Mouse (Mus musculus) frontal cortex, postnatal 25 days (tissue): ENCODE results near the gene Taar3.

Experiments used
- DNase-seq, 2 experiments: peaks; one replicate each; pipeline ENCODE4 v3.0.0; 2022; ENCODE audit warnings: low spot score in 2 of 2

Taar3 gene

DNA sequence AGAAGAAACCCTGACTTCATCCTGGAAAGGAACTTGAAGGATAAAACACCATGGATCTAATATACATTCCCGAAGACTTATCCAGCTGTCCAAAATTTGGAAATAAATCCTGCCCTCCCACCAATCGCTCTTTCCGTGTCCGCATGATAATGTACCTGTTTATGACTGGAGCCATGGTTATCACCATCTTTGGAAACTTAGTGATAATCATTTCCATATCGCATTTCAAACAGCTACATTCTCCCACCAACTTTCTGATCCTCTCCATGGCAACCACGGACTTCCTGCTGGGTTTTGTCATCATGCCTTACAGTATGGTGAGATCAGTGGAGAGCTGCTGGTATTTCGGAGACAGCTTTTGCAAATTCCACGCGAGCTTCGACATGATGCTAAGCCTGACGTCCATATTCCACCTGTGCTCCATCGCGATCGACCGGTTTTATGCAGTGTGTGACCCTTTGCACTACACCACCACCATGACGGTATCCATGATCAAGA lies at the start of gene Taar3:
Taar3 (plus strand) TSS at position 51 of the 498 bp plus-strand sequence.
- no peak for DNase-seq

- DNase-seq = no peak
These were observed 48.2 kb upstream of the Taar3 start for GRCm38 (mm10) chr10:23901119-23901518.

DNA sequence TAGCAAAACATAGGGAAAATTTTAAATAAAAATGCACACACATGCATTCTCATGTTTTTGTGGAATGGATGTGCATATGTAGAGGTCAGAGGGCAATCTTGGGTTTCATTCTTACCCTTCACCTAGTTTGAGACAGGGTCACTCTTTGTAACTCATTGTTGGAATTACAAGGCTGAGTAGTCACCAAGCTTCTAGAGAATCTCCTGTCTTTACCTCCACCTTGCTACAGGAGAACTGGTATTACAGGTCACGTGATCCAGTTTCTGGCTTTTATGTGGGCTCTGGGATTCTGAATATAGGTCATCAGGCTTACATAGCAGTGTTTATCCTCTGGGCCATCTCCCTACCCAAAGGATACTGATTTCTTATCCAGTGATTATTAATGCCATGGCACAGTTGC lies 43.7 kb upstream of the Taar3 start:
- no peak for DNase-seq

DNA sequence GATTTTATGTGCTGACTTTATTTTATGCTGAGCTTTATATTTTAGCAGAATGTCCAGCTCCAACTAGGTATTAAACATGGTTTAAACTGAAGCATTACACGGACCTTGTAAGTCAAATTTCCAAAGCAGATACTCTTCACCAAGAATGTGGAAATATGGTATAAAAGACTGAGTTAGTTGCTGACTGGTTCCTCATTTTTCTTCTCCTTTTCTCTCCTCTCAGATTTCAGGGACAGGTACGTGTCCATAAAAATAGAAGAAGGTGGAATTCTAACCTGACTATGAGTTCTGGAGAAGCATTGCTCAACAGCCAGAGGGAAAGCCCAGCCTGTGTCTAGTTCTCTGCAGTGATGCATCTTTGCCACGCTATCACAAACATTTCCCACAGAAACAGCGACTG lies 29.3 kb upstream of the Taar3 start, which contains the start of gene Taar1:
Taar1 (plus strand) TSS at position 301 of the 400 bp plus-strand sequence.
- DNase-seq = no peak

GRCm38 (mm10) chr10:23922468-23922867 lies 26.9 kb upstream of the Taar3 start:
- DNase-seq = no peak

DNA sequence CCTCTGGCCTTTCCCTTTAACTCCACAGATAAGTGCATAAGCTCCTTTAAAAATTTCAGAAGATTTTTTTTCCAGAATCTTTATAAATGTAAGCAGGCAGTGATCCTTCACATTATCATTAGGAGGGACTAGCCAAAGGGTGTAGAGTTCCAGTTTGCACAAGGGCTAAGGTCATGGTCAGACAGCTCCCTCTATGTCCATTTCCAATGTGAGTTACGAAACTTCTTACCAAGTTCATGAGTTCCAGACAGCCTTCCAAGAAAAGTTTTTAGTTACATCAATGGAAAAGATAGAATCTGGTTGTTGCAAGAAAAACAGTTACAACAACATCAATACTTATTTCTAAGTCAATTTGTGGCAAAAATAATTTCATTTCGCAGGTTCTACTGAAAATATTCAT lies 25.4 kb upstream of the Taar3 start:
- no peak for DNase-seq

DNA sequence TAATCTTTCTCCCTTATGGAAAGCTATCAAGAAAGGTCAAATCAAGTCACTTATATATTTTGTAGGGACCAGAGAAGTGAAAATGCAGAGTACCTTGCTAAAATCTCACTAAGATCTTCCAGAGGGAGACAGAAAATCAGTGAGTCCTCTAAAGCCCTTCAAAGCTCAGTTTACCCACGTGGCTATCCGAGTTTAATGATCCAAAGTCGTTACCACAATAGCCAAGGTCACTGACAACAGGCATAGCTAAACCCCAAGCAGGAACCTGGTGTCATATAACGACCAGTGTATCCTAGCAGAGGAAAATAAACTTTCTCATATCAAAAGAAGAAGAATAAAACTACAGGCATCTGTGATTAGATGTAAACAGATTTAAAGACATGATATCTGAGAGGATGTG lies 11.7 kb upstream of the Taar3 start:
- no peak for DNase-seq

DNA sequence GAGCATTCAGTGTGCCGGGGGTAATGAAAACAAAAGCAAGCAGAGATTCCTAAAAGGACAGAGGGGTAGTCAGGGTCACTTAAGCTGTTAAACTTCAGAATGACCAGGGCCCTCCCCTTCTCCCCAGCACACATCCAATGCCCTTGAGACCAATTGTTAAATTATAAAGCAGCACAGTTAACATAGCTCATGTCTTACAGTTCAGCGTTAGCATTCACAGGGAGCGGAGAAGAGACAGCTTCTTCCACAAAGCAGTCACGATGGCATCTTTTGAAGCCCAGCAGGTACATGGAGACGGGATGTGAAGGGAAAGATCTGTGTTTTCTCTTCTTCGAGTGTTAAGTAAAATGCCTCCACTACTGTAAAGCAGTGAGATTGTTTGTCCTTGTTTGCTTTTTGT lies 11.0 kb upstream of the Taar3 start, which contains the start of gene Taar2:
Taar2 (plus strand) TSS at position 261 of the 400 bp plus-strand sequence.
- no peak for DNase-seq

- DNase-seq = no peak
These were observed 6.9 kb upstream of the Taar3 start for GRCm38 (mm10) chr10:23942465-23942864.

DNA sequence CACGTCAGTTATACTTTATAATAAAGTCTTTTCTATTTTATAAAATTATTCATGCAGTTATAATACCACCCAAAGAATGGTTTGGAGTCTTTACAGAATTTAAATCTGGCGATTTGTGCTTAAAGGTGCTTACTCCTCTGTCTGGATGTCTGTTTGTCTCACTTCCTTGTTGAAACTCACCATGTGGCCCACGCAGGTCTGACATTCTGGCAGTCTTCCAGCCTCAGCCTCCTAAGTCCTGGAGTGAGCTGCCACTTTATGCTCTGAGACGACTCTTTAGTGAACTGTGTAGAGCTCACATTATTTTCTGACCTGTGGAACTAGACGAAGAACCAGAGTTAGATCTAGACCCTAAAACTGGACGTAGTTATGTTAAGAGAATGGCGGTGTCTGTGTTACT lies 1.3 kb upstream of the Taar3 start:
- DNase-seq = no peak

DNA sequence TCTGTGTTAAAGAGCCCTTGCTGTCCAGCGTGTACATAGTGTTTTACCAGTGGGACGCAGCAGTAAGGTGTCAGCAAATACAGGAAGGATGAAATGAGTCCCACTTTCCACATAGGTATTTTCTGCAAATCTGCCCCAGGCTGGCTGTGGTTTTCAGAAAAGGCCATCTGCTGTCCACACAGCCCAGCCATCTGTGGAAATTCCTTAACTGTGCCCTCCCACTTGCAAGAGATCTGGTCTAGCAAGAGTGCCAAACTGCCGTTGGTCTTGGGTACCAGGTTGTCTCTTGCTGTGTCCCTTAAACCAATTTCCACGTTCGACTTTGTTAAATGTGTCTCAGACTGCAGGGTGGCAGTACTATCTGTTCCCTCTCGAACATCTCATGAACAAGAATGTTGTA lies 2.4 kb downstream of the Taar3 start:
- no peak for DNase-seq

- DNase-seq = no peak
These were observed 9.7 kb downstream of the Taar3 start for GRCm38 (mm10) chr10:23959071-23959470.

DNA sequence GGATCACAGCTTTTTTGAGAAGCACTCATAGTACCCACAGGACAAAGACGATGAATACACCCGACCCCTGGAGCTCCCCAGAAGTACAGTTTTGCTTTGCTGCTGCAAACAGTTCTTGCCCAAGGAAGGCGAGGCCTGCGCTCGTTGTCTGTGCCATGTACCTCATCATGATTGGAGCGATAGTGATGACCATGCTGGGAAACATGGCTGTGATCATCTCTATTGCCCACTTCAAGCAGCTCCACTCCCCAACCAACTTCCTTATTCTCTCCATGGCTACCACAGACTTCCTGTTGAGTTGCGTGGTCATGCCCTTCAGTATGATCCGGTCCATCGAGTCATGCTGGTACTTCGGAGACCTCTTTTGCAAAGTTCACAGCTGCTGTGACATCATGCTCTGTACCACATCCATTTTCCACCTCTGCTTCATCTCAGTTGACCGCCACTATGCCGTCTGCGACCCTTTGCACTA lies 11.1 kb downstream of the Taar3 start, which contains the start of gene Taar4:
Taar4 (plus strand) TSS at position 51 of the 472 bp plus-strand sequence.
- DNase-seq = no peak

DNA sequence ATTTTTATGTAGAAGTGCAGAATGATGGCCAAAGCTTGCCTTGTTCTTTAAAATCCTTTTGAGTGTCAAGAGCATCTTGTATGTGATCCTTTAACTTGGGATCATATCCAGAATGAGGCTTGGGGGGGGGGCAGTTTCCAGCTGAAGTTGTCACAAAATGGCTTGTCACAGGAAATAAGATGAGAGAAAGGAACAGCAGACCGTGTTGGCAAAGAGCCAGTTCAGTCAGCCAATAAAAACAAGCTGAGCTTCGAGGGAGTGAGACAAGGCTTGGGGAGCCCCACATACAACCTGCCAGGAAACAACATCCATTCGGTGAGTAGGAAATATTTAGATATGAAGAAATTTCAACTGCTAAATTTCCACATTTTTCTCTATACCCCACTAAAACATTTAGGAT lies 14.1 kb downstream of the Taar3 start:
- no peak for DNase-seq

GRCm38 (mm10) chr10:23964921-23965610 lies 15.7 kb downstream of the Taar3 start:
- DNase-seq = no peak

- no peak for DNase-seq
These were observed 21.4 kb downstream of the Taar3 start, which contains the start of gene Taar5 for GRCm38 (mm10) chr10:23970656-23971165. Gene Taar5 (plus strand): TSS chr10:23970706.

- no peak for DNase-seq
These were observed 21.9 kb downstream of the Taar3 start for GRCm38 (mm10) chr10:23971256-23971655.

DNA sequence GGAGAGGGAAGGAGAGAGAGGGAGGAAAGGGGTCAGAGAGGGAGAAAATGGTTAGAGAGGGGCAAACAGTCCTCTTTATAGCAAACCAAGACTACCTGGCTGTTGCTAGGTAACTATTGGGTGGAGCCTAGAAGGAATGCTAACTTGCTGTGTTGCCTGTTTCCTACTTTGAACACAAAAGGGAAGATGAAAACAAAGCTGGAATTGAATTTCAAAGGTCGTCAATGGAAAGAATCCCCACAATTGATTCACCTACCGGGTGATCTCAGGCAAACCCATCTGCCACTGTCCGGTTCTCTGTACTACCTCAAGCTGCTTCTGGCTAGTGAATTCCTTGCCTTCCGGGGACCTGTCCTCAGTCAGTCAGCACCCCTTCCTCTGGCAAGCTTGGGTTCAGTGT lies 28.6 kb downstream of the Taar3 start:
- DNase-seq = no peak

- peak; percentile 40 to 53 for DNase-seq
These were observed 29.7 kb downstream of the Taar3 start for GRCm38 (mm10) chr10:23978901-23979705.

DNA sequence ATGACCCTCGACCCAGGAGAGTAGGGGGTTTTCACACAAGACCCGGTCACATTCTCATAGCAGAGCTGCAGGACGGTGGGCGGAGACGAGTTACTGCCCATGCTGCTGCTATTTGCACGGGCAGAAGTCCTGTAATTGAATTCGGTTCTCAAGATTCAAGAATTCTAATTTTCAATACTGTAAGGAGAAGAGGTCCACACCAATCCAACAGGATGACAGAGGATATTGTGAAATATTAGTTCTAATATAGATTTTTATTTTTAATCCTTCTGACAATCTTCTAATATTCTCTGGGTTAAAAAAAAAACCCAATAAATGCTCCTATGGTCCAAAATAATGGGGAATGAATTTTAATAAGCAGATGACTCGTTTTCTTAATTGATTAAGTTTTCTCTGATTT lies 36.2 kb downstream of the Taar3 start, which contains the start of gene Taar6:
Taar6 (minus strand) TSS at position 101 of the 400 bp plus-strand sequence.
- DNase-seq = no peak

- DNase-seq = no peak
These were observed 37.1 kb downstream of the Taar3 start for GRCm38 (mm10) chr10:23986419-23986818.

DNA sequence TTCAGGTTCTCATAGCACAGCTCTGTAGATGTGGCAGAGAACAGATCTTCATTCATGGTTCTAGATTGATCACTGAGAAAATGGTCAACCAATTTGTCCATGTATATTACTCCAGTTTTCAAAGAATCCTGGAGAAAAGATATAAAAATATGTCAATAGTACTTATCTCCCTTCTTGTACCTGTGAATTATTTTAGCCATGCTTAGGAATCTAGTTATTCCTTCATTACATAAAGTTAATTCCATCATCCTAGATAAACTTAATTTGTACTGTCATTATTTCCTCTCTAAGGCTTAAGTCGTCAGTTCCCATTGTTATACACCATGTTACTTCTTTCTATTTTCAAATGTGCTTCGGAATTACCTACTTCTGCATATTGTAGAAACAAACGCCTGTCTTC lies 44.0 kb downstream of the Taar3 start, which contains the start of gene Taar7a:
Taar7a (minus strand) TSS at position 101 of the 400 bp plus-strand sequence.
- DNase-seq = no peak
